11 mouse cellular contexts compared by ENCODE assay signal in genomic region chr9:103860658-103861377, GRCm38 (mm10).
DNase-seq lines count a peak whose midpoint lies in the region; ATAC-seq and TF ChIP-seq lines count a peak whose summit lies in the region.
"Had no signal": no experiment of that assay in that cellular context is flagged by ENCODE, and none has a peak within 500 bp of the region (broad histone marks: within the 10 kb centered on the region; RNA-seq: fewer than 3 reads in every experiment).

No protein-coding gene starts in this region.

- in situ Hi-C loops in Patski (cut with MboI; ENCODE audit: low pct_unique_long_range_greater_than_20kb), result no loop called here

- peaks cover 4% of the 10 kb centered on the region for H3K4me1 ChIP-seq in heart, embryonic 16.5 days (ENCODE audit: control insufficient read depth, insufficient read depth, low read length)
- H3K4me1 ChIP-seq in embryonic facial prominence, embryonic 14.5 days (ENCODE audit: control insufficient read depth, insufficient read depth, low read length), result no peaks in the 10 kb centered on the region
- H3K4me1 ChIP-seq: limb, embryonic 12.5 days had no signal

- TF ChIP-seq CTCF in Patski (IDR thresholded peaks at IDR 0.05), result no peak

- intact Hi-C loops in heart, postnatal 14 days (cut with DNase I), result no loop called here

- H3K27ac ChIP-seq in heart, embryonic 16.5 days (ENCODE audit: low read length), result no peak overlapping the region; the same call in 1 of the 2 replicates
- peak overlapping the region; percentile 21; the same call in 1 of the 2 replicates for H3K27ac ChIP-seq in embryonic facial prominence, embryonic 14.5 days (replicated peaks; ENCODE audit: low read depth, low read length)
- H3K27ac ChIP-seq: limb, embryonic 12.5 days had no signal

- ATAC-seq in heart, embryonic 16.5 days (replicated peaks; ENCODE audit: extremely low read depth, insufficient read depth, low FRiP score), result peak; percentile 37; the same call in 1 of the 2 replicates
- peak; percentile 17 for ATAC-seq in Patski
- peak; percentile 60; the same call in 1 of the 2 replicates for ATAC-seq in embryonic facial prominence, embryonic 14.5 days (ENCODE audit: low read depth)

- no peaks in the 10 kb centered on the region for H3K36me3 ChIP-seq in heart, embryonic 16.5 days (ENCODE audit: control insufficient read depth, insufficient read depth)
- no peaks in the 10 kb centered on the region for H3K36me3 ChIP-seq in embryonic facial prominence, embryonic 14.5 days (ENCODE audit: control insufficient read depth, insufficient read depth, low read length)
- H3K36me3 ChIP-seq: limb, embryonic 12.5 days had no signal

- H3K9ac ChIP-seq in heart, embryonic 16.5 days (ENCODE audit: low read length), result no peak overlapping the region
- H3K9ac ChIP-seq in embryonic facial prominence, embryonic 14.5 days (ENCODE audit: low read depth, low read length), result no peak overlapping the region
- H3K9ac ChIP-seq: limb, embryonic 12.5 days had no signal

- no peaks in the 10 kb centered on the region for H3K9me3 ChIP-seq in heart, embryonic 16.5 days (replicated peaks; ENCODE audit: control insufficient read depth, low read length)
- no peaks in the 10 kb centered on the region for H3K9me3 ChIP-seq in embryonic facial prominence, embryonic 14.5 days (ENCODE audit: control insufficient read depth, low read length)
- H3K9me3 ChIP-seq: limb, embryonic 12.5 days had no signal

- POLR2A ChIA-PET in Patski (lab: Charles Lee), result no interaction called here

- CTCF ChIA-PET in Patski (lab: Charles Lee), result no interaction called here

- H3K4me2 ChIP-seq in heart, embryonic 16.5 days (ENCODE audit: low read depth, low read length), result peak overlapping the region; percentile 41
- H3K4me2 ChIP-seq in embryonic facial prominence, embryonic 14.5 days (ENCODE audit: low read depth, low read length), result no peak overlapping the region
- H3K4me2 ChIP-seq: limb, embryonic 12.5 days had no signal

- WGBS in heart, embryonic 16.5 days, result 37% methylated on average over 12 of the region's 12 CpGs
- WGBS in embryonic facial prominence, embryonic 14.5 days, result 39% methylated on average over 12 of the region's 12 CpGs

- no peaks in the 10 kb centered on the region for H3K27me3 ChIP-seq in heart, embryonic 16.5 days (ENCODE audit: control insufficient read depth, insufficient read depth, low read length)
- H3K27me3 ChIP-seq in Patski, result peaks cover 5% of the 10 kb centered on the region
- no peaks in the 10 kb centered on the region for H3K27me3 ChIP-seq in embryonic facial prominence, embryonic 14.5 days (replicated peaks; ENCODE audit: control insufficient read depth, insufficient read depth, low read length)
- H3K27me3 ChIP-seq: limb, embryonic 12.5 days had no signal

- DNase-seq in heart, postnatal 14 days, result no peak
- DNase-seq in Patski (ENCODE audit: low read depth, low spot score), result no peak
- DNase-seq in embryonic facial prominence, embryonic 14.5 days (ENCODE audit: low spot score), result peak; percentile 78
- DNase-seq in lung, postnatal 36 days, result peak; percentile 36
- no peak for DNase-seq in ovary, adult 18-20 months (ENCODE audit: low spot score)
- DNase-seq in adrenal gland, postnatal 10 days, result no peak
- DNase-seq: cerebellum, adult 9-10 months; kidney, postnatal 10 days; right cerebral cortex, postnatal 4 days had no signal

- peak overlapping the region; percentile 17 for H3K4me3 ChIP-seq in heart, embryonic 16.5 days (ENCODE audit: low read length)
- H3K4me3 ChIP-seq in embryonic facial prominence, embryonic 14.5 days (ENCODE audit: low read depth, low read length), result no peak overlapping the region
- H3K4me3 ChIP-seq: limb, embryonic 12.5 days had no signal

Comparison
In these comparisons a context has a peak if more than half of its experiments do, and no peak if none do; other contexts are left out.
1. DNase-seq: peak in embryonic facial prominence, embryonic 14.5 days (single experiment) and lung, postnatal 36 days (single experiment); none in heart, postnatal 14 days (0 of 2), Patski (single experiment), ovary, adult 18-20 months (single experiment) and adrenal gland, postnatal 10 days (single experiment).
2. Peak in every context shown above with its lines, with median percentiles within 50 percentile points of each other: ATAC-seq.